Mouse (Mus musculus): ENCODE data around the gene Tbc1d24.

GRCm38 (mm10) chr17:24127592-24127991 is 77.8 kb downstream of the Tbc1d24 start:
- TF ChIP-seq MYOG (IDR thresholded peaks at IDR 0.05; ENCODE audit: control insufficient read depth in 1 of 3, insufficient read depth in 1 of 3, insufficient read length in 2 of 3, low read depth in 2 of 3) (no peak), POLR2A (IDR thresholded peaks at IDR 0.05; ENCODE audit: insufficient read length, low read depth) (no peak), USF1 (IDR thresholded peaks at IDR 0.05; ENCODE audit: low read depth) (no peak), E2F4 (IDR thresholded peaks at IDR 0.05; ENCODE audit: insufficient read depth) (no peak), MAX (IDR thresholded peaks at IDR 0.05; ENCODE audit: low read depth) (no peak), MYOD1 (IDR thresholded peaks at IDR 0.05; ENCODE audit: control insufficient read depth in 1 of 3, insufficient read length in 2 of 3, low read depth in 2 of 3) (no peak), CEBPB (IDR thresholded peaks at IDR 0.05; ENCODE audit: insufficient read depth, poor library complexity, severe bottlenecking) (no peak), POLR2AphosphoS2 (IDR thresholded peaks at IDR 0.05; ENCODE audit: insufficient read length, low read depth) (no peak), TCF12 (IDR thresholded peaks at IDR 0.05; ENCODE audit: insufficient read depth, poor library complexity, severe bottlenecking) (no peak), TCF3 (IDR thresholded peaks at IDR 0.05; ENCODE audit: insufficient read length, low read depth) (no peak), REST (IDR thresholded peaks at IDR 0.05; ENCODE audit: insufficient read depth, insufficient read length) (no peak)
